Mouse (Mus musculus): Measurements from ENCODE around the gene P3h1. TPM values are rescaled to one million over a fixed set of nuclear protein-coding genes. Genes with fewer than 3 reads are reported as not detected.

Gene P3h1
- polyA plus RNA-seq, 1 experiment from 2014 or later: 63.5 TPM

DNA sequence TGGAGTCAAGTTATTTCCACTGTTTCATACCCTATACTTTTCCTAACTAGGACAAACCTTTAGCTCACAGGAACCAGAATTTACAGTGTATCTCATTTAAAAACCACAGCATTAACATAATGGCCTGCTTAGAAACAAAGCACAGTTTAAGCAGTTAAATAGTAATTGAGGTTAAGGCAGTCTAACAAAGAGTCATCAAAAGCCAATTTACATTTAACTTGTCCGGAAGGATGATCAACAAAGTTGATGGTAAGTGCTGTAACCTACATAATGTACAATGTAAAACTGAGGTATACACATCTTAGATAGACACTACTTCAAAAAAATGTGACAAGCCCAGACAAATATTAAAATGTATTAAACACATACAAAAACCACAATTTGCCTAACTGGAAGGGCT lies 59.2 kb downstream of the P3h1 start:
- Histone ChIP-seq H3K4me1 (peaks cover 25% of the 10 kb centered on the region), H3K9ac (peak overlapping the region; percentile 95), H3K4me3 (peak overlapping the region; percentile 85), H3K27ac (no peak overlapping the region), H3K4me2 (replicated peaks) (peak overlapping the region; percentile 74), H3K27me3 (no peaks in the 10 kb centered on the region), H3K9me3 (no peaks in the 10 kb centered on the region), H3K36me3 (peaks cover 22% of the 10 kb centered on the region)
- 88% methylated on average over 1 of the region's 1 CpGs for WGBS
- no peak for ATAC-seq (ENCODE audit: low FRiP score, low read depth)

DNA sequence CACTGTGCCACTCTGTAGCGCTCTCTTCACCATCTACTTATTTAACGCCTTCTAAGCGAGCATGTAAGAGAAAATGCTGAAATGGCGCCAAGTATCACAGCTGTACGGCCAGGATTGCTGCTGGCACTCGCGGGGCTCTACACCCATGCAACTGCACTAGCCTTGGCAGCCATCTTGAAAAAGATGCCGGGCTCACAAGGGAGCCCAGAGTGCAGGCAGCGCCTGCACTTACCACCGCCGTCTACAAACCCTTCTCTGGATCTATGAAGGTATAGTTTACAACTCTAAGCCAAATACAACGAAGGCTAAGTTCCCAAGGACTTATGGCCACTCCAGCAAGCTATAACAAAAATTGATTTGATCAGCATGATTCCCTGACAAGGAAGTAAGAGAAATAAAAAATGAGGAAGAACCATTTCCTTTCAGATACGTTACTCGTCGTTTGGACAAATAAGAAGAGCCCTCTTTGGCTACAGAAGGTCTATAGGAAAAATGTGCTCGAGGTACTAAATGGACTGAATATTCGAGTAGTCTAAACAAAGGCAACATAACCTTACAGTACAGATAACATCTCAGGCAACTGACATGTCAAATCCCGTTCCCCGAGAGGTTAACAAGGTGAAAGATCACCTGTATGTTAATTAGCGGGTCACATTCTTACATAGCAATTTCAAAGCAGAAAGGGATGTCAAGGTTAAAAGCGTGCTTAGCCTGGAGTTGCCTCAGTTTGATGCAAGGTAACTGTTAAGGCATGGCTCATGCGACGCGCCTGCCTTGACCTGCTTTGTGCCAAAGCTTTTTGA lies 60.3 kb downstream of the P3h1 start:
- Histone ChIP-seq H3K27ac (peak overlapping the region; percentile 81), H3K27me3 (no peaks in the 10 kb centered on the region), H3K36me3 (peaks cover 22% of the 10 kb centered on the region), H3K4me2 (replicated peaks) (peak overlapping the region; percentile 74), H3K4me1 (peaks cover 25% of the 10 kb centered on the region), H3K9ac (peak overlapping the region; percentile 95), H3K9me3 (no peaks in the 10 kb centered on the region), H3K4me3 (peak overlapping the region; percentile 85)
- WGBS: under 1% methylated on average over 24 of the region's 24 CpGs
- no peak for ATAC-seq (ENCODE audit: low FRiP score, low read depth)

DNA sequence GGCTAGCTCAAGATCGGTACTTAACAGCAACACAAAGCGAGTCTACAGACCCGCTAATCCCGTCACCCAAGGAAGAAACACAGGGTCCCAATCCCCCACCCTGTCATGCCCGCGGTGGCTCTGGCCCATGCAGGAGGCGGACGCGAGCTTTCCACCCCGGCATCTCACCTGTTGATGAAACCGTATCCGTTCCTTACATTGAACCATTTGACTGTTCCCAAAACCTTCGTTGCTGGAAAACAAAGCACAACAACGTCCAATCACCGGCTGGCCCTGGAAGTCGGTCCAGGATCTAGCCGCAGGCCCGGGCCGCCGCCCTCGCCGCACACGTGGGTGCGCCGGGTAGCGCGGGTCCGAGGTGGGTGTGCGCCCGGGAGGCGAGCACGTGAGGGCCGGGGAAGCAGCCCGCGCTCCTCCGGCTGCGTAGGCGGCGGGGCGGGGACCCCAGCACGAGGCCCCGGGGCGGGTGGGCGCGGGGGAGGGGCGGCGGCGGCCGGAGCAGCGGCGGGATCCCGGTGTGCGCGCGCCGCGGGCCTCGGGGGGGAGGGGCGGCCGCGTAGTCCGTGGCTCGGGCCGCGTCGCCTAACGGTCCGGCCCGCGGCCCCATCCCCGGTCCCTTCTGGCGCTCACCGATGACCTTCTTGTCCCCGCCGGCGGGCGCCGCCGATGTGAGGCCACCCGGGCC lies 61.0 kb downstream of the P3h1 start:
- no peaks in the 10 kb centered on the region for H3K9me3 ChIP-seq
- WGBS: under 1% methylated on average over 48 of the region's 80 CpGs
- H3K36me3 ChIP-seq: peaks cover 18% of the 10 kb centered on the region
- H3K4me3 ChIP-seq: peak overlapping the region; percentile 85
- peak overlapping the region; percentile 81 for H3K27ac ChIP-seq
- H3K27me3 ChIP-seq: no peaks in the 10 kb centered on the region
- peaks cover 25% of the 10 kb centered on the region for H3K4me1 ChIP-seq
- H3K4me2 ChIP-seq (replicated peaks): peak overlapping the region; percentile 74
- peak; percentile 9; the same call in 1 of the 2 replicates for ATAC-seq (ENCODE audit: low FRiP score, low read depth)
- peak overlapping the region; percentile 95 for H3K9ac ChIP-seq

DNA sequence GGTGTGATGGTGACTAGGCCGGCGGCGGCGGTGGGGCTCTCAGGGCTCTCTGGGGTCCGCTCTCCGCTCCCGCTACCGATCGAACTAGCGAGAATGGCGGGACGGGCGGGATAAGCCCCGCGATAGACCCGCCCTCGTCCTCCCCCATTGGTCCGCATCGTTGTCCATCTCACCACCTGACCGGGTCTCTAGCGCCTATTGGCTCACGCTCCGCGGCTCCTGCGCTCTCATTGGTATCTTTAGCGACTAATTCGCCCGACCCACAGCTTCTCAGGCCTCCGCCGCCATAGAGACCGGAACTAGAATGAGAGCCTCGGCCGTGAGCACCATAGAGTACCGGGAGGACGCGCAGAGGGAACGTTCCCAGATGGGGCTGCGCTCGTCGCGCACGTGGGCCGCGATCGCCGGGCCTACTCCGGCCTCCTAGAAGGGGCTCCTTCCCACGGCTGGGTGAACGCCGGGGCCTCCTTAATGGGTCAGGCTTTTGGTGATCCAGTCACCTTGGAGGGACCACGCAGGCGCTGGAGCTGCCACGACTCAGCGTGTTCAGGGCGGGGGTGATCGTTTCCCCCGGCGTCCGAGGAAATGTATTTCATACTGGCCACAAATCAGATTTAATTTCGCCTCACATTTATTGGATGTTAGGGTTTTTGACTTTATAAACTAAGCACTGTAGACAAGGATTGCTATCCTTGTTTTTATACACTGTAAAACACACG lies 61.9 kb downstream of the P3h1 start, which contains the start of gene Ybx1:
Ybx1 (minus strand) TSS at position 190 of the 719 bp plus-strand sequence.
- Histone ChIP-seq H3K9ac (peak within 1 kb of the TSS; percentile 95), H3K27me3 (no peaks in the 10 kb centered on the region), H3K4me2 (replicated peaks) (peak within 1 kb of the TSS; percentile 74), H3K4me1 (peaks cover 25% of the 10 kb centered on the region), H3K4me3 (peak within 1 kb of the TSS; percentile 85), H3K36me3 (peaks cover 14% of the 10 kb centered on the region), H3K9me3 (no peaks in the 10 kb centered on the region), H3K27ac (peak within 1 kb of the TSS; percentile 86)
- ATAC-seq (ENCODE audit: low FRiP score, low read depth): peak; percentile 99
- WGBS: under 1% methylated on average over 61 of the region's 61 CpGs

DNA sequence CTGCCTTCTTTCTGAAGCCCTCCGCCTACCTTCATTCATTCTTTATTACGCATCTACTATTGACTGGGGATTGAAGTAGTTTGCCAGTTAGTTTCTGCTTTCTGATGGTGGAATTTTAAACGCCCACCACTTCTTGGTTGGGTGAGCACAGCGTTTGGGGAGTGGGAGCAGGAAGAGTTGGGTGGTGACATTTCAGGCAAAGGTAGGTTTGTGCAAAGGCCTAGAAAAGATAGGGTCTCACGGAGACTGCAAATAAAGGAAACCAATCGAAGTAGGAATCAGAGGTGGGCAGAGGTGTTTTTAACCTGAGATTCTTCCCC lies 62.4 kb downstream of the P3h1 start:
- Histone ChIP-seq H3K27ac (peak overlapping the region; percentile 86), H3K4me1 (peaks cover 25% of the 10 kb centered on the region), H3K27me3 (no peaks in the 10 kb centered on the region), H3K4me3 (peak overlapping the region; percentile 85), H3K4me2 (replicated peaks) (peak overlapping the region; percentile 67), H3K36me3 (peaks cover 14% of the 10 kb centered on the region), H3K9me3 (no peaks in the 10 kb centered on the region), H3K9ac (peak overlapping the region; percentile 74)
- 9% methylated on average over 6 of the region's 6 CpGs for WGBS
- ATAC-seq (ENCODE audit: low FRiP score, low read depth): no peak

DNA sequence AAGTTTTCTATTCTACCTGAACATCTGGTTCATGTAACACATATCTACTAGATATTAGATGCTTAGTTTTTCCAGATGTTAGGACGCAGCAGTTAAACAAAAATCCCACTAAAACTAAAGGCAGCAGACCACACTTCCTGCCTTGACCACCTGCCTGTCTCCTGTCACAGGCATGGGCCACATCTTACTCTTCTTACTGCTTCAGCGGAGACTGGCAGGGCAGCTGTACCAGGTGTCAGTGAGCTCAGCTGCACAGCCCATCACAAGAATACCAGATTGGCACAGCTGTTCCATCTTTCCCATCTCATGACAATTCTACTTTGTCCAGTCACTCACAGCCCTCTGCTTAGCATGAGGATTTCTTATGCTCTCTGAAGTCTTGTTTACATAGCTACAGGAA lies 64.6 kb downstream of the P3h1 start:
- Histone ChIP-seq H3K4me2 (replicated peaks) (no peak overlapping the region), H3K9me3 (no peaks in the 10 kb centered on the region), H3K4me3 (no peak overlapping the region), H3K27ac (no peak overlapping the region), H3K9ac (no peak overlapping the region), H3K36me3 (peaks cover 4% of the 10 kb centered on the region; the same call in 1 of the 2 replicates), H3K27me3 (no peaks in the 10 kb centered on the region), H3K4me1 (peaks cover 11% of the 10 kb centered on the region)
- ATAC-seq (ENCODE audit: low FRiP score, low read depth): no peak
- 49% methylated on average over 2 of the region's 2 CpGs for WGBS

Other genes starting within 250 kb of the P3h1 start
- 101 and 112 TPM in 2 replicates for gene Slc2a1, start 124.2 kb upstream of the P3h1 start, polyA plus RNA-seq (2015; fragmentation: Nextera tagmentation; extraction: Ambion mirVana)
- gene Zfp691, start 58.7 kb upstream of the P3h1 start, polyA plus RNA-seq (2015; fragmentation: Nextera tagmentation; extraction: Ambion mirVana): 8.6 and 9.5 TPM in 2 replicates
- gene Ermap, start 42.9 kb upstream of the P3h1 start, polyA plus RNA-seq (2015; fragmentation: Nextera tagmentation; extraction: Ambion mirVana): 1.5 and 3.6 TPM in 2 replicates
- gene Svbp, start 37.6 kb upstream of the P3h1 start, polyA plus RNA-seq (2015; fragmentation: Nextera tagmentation; extraction: Ambion mirVana): 223 and 237 TPM in 2 replicates
- 0.11 TPM in 1 of 2 replicates, not detected in the other for gene Tmem269, start 14.7 kb upstream of the P3h1 start, polyA plus RNA-seq (2015; fragmentation: Nextera tagmentation; extraction: Ambion mirVana)
- 39.9 and 40.7 TPM in 2 replicates for gene AU022252, start 203 bp upstream of the P3h1 start, polyA plus RNA-seq (2015; fragmentation: Nextera tagmentation; extraction: Ambion mirVana)
- 0.09 and 0.15 TPM in 2 replicates for gene Cldn19, start 22.5 kb downstream of the P3h1 start, polyA plus RNA-seq (2015; fragmentation: Nextera tagmentation; extraction: Ambion mirVana)
- 637 TPM in 2 replicates for gene Ybx1, start 61.7 kb downstream of the P3h1 start, polyA plus RNA-seq (2015; fragmentation: Nextera tagmentation; extraction: Ambion mirVana)
- gene Ppih, start 87.6 kb downstream of the P3h1 start, polyA plus RNA-seq (2015; fragmentation: Nextera tagmentation; extraction: Ambion mirVana): 105 and 108 TPM in 2 replicates
- gene Ccdc30, start 182.6 kb downstream of the P3h1 start, polyA plus RNA-seq (2015; fragmentation: Nextera tagmentation; extraction: Ambion mirVana): 6.6 and 7.5 TPM in 2 replicates
- 29.3 and 33.0 TPM in 2 replicates for gene Ppcs, start 189.5 kb downstream of the P3h1 start, polyA plus RNA-seq (2015; fragmentation: Nextera tagmentation; extraction: Ambion mirVana)
- gene Zmynd12, start 189.9 kb downstream of the P3h1 start, polyA plus RNA-seq (2015; fragmentation: Nextera tagmentation; extraction: Ambion mirVana): 0.19 and 0.34 TPM in 2 replicates